Mouse (Mus musculus): ENCODE measurements around the gene Grm4. TPM values are rescaled to one million over a fixed set of nuclear protein-coding genes. Genes with fewer than 3 reads are reported as not detected.
"Not testable (repeated sequence)": the region's sequence is repeated elsewhere in the genome, so short reads cannot be mapped to it uniquely, and the experiment has no call there.

Grm4 gene
- total and polyA plus RNA-seq, 3 experiments = not detected

DNA sequence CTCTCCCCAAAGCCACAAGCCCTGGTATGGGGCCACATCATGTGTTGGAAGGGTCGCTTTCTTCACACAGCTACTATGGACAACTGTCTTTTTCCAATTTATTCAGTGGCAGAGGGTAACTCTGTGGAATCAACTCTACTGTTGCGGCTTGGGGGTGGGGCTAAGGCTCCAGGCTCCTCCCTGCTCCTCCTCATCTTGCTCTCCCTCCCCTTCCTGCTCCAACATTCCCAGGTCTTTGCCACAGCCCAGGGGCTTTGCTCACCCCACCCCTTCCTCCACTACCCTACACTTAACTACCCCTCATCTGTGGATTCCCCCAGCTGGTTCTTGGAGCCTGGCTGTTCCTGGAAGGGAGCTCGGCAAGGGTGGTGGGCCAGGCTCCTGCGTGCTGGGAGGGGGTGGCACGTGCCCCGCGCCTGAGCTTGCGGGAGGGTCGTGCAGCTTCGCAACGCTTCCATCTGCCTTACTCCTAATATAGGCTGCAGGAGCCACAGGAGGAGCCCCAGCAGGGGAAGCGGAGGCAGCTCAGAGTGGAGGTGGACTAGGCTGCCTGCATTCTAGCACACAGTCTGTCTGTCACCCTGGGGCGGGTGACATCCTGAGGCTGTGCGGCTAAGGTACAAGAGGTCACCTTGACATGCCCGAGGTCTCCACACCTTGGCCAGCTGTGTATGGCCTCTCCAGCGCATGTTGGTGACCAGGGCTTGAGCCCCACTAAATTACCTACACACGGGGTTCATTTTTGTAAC lies 135.5 kb downstream of the Grm4 start:
- no peak for DNase-seq (ENCODE audit: extremely low read depth)
- Histone ChIP-seq H3K9me3 (replicated peaks; ENCODE audit: low read length) (peaks cover 31% of the 10 kb centered on the region), H3K27me3 (replicated peaks) (peaks cover 23% of the 10 kb centered on the region), H3K79me2 (replicated peaks; ENCODE audit: control insufficient read depth, extremely low read depth, insufficient read depth, poor library complexity, severe bottlenecking) (no peaks in the 10 kb centered on the region), H3K9ac (ENCODE audit: insufficient read depth, low read depth) (no peak overlapping the region), H3K36me3 (replicated peaks in 1 of 2; ENCODE audit: control insufficient read depth in 1 of 2, insufficient read depth in 1 of 2, low read length in 1 of 2) (no peaks in the 10 kb centered on the region), H3K27ac (ENCODE audit: insufficient read depth, low read depth) (no peak overlapping the region), H3K4me2 (ENCODE audit: insufficient read depth, low read depth, poor library complexity, severe bottlenecking) (no peak overlapping the region), H3K4me1 (ENCODE audit: control insufficient read depth in 1 of 2, insufficient read depth in 2 of 2) (no peaks in the 10 kb centered on the region), H3K4me3 (replicated peaks in 1 of 3; ENCODE audit: low read depth in 2 of 3, low read length in 2 of 3, poor library complexity in 1 of 3) (no peak overlapping the region)
- in situ Hi-C loops (cut with MboI; ENCODE audit: low pct_ligation_motif_present, low pct_unique_long_range_greater_than_20kb, low sequenced_read_pairs) (no loop called here), dilution Hi-C loops (cut with MboI; ENCODE audit: extremely low pct_ligation_motif_present, extremely low pct_unique_long_range_greater_than_20kb, low sequenced_read_pairs) (no loop called here)
- TF ChIP-seq POLR2A (IDR thresholded peaks at IDR 0.05; ENCODE audit: low read depth, low read length) (no peak), USF1 (IDR thresholded peaks at IDR 0.05; ENCODE audit: low read depth, low read length) (no peak), EP300 (IDR thresholded peaks at IDR 0.05; ENCODE audit: low read length) (no peak), CTCF (conservative IDR thresholded peaks at IDR 0.05 in 1 of 2, IDR thresholded peaks at IDR 0.05 in 1 of 2; ENCODE audit: low read depth in 2 of 2, low read length in 2 of 2) (no peak), MAX (IDR thresholded peaks at IDR 0.05; ENCODE audit: low read length) (no peak), CHD2 (IDR thresholded peaks at IDR 0.05; ENCODE audit: low read length) (no peak), TCF12 (IDR thresholded peaks at IDR 0.05; ENCODE audit: low read depth, low read length) (no peak), ZMIZ1 (IDR thresholded peaks at IDR 0.05; ENCODE audit: low read depth, low read length) (no peak), ZKSCAN1 (IDR thresholded peaks at IDR 0.05; ENCODE audit: borderline replicate concordance, low read depth, low read length) (no peak), KAT2A (IDR thresholded peaks at IDR 0.05; ENCODE audit: insufficient replicate concordance, low read length) (no peak), MAFK (IDR thresholded peaks at IDR 0.05; ENCODE audit: insufficient replicate concordance, low read length) (no peak)

DNA sequence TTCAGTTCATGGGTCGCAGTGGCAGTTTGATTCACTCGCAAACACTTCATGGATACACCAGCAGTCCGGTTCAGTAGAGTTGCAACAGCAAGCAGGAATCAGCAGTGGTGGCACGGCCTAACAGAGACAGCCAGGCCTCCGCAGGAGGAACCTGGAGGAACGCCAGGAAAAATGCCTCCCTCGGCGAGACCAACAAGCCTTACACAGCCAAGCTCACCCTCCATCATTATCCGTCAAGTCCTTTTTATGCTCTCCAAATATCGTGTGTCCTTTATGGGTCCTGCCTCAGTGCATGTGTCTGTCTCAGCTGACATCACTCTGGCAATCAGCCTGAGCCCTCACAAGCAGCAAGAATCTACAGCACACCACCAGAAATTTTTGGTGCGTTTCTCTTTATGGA lies 138.3 kb downstream of the Grm4 start:
- H3K4me3 ChIP-seq (replicated peaks in 1 of 3; ENCODE audit: low read depth in 2 of 3, low read length in 2 of 3, poor library complexity in 1 of 3) = no peak overlapping the region
- no peak for TF ChIP-seq MXI1 (IDR thresholded peaks at IDR 0.05; ENCODE audit: low read depth, low read length)
- TF ChIP-seq RAD21 (IDR thresholded peaks at IDR 0.05; ENCODE audit: low read depth, low read length) = no peak
- TF ChIP-seq E2F4 (IDR thresholded peaks at IDR 0.05; ENCODE audit: insufficient replicate concordance, low read depth, low read length) = no peak
- TF ChIP-seq BHLHE40 (IDR thresholded peaks at IDR 0.05; ENCODE audit: low read depth, low read length) = no peak
- TF ChIP-seq TBP (conservative IDR thresholded peaks at IDR 0.05; ENCODE audit: low read depth, low read length) = no peak
- TF ChIP-seq MAFK (IDR thresholded peaks at IDR 0.05; ENCODE audit: insufficient replicate concordance, low read length) = no peak
- TF ChIP-seq RCOR1 (conservative IDR thresholded peaks at IDR 0.05; ENCODE audit: low read depth, low read length) = no peak
- no peak for TF ChIP-seq JUN (IDR thresholded peaks at IDR 0.05; ENCODE audit: insufficient read depth, low read depth, low read length)
- no peak for TF ChIP-seq TCF12 (IDR thresholded peaks at IDR 0.05; ENCODE audit: low read depth, low read length)
- TF ChIP-seq HCFC1 (IDR thresholded peaks at IDR 0.05; ENCODE audit: low read depth, low read length) = no peak
- no peak for TF ChIP-seq NRF1 (IDR thresholded peaks at IDR 0.05; ENCODE audit: low read depth, low read length)
- TF ChIP-seq CHD2 (IDR thresholded peaks at IDR 0.05; ENCODE audit: low read length) = no peak
- TF ChIP-seq MAZ (IDR thresholded peaks at IDR 0.05; ENCODE audit: low read depth, low read length) = no peak
- no peaks in the 10 kb centered on the region for H3K36me3 ChIP-seq (replicated peaks in 1 of 2; ENCODE audit: control insufficient read depth in 1 of 2, insufficient read depth in 1 of 2, low read length in 1 of 2)
- no peak overlapping the region for H3K4me2 ChIP-seq (ENCODE audit: insufficient read depth, low read depth, poor library complexity, severe bottlenecking)
- H3K4me1 ChIP-seq (ENCODE audit: control insufficient read depth in 1 of 2, insufficient read depth in 2 of 2) = no peaks in the 10 kb centered on the region
- no peak for DNase-seq (ENCODE audit: extremely low read depth)
- no peak overlapping the region for H3K27ac ChIP-seq (ENCODE audit: insufficient read depth, low read depth)
- in situ Hi-C loops (cut with MboI; ENCODE audit: low pct_ligation_motif_present, low pct_unique_long_range_greater_than_20kb, low sequenced_read_pairs) = no loop called here
- H3K27me3 ChIP-seq (replicated peaks) = peaks cover 31% of the 10 kb centered on the region
- dilution Hi-C loops (cut with MboI; ENCODE audit: extremely low pct_ligation_motif_present, extremely low pct_unique_long_range_greater_than_20kb, low sequenced_read_pairs) = no loop called here
- no peak overlapping the region for H3K9ac ChIP-seq (ENCODE audit: insufficient read depth, low read depth)
- peaks cover 22% of the 10 kb centered on the region for H3K9me3 ChIP-seq (replicated peaks; ENCODE audit: low read length)
- no peaks in the 10 kb centered on the region for H3K79me2 ChIP-seq (replicated peaks; ENCODE audit: control insufficient read depth, extremely low read depth, insufficient read depth, poor library complexity, severe bottlenecking)

DNA sequence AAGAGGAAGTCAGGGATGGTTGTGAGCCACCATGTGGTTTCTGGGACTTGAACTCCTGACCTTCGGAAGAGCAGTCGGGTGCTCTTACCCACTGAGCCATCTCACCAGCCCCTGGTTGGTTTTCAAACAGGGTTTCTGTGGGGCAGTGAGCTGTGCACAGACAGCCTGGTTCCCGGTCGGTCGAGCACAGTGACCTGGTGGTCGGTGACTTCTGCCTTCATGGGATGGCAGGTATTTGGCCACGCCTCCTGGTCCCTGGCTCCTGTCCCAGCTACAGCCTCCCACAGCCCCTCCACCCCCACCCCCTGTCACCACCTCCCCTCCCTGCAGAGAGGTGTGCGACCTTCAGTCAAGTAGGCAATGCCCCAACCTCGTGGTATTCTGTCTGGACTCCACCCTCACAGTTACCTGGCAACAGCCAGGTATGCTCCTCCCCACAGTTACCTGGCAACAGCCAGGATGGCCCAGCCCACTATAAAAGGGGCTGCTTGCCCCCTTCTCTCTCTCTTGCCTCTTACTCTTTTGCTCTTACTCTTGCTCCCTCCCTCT lies 140.2 kb downstream of the Grm4 start:
- in situ Hi-C loops (cut with MboI; ENCODE audit: low pct_ligation_motif_present, low pct_unique_long_range_greater_than_20kb, low sequenced_read_pairs); H3K4me2 ChIP-seq (ENCODE audit: insufficient read depth, low read depth, poor library complexity, severe bottlenecking); H3K9ac ChIP-seq (ENCODE audit: insufficient read depth, low read depth); H3K79me2 ChIP-seq (replicated peaks; ENCODE audit: control insufficient read depth, extremely low read depth, insufficient read depth, poor library complexity, severe bottlenecking); H3K4me1 ChIP-seq (ENCODE audit: control insufficient read depth in 1 of 2, insufficient read depth in 2 of 2); DNase-seq (ENCODE audit: extremely low read depth); H3K36me3 ChIP-seq (replicated peaks in 1 of 2; ENCODE audit: control insufficient read depth in 1 of 2, insufficient read depth in 1 of 2, low read length in 1 of 2); dilution Hi-C loops (cut with MboI; ENCODE audit: extremely low pct_ligation_motif_present, extremely low pct_unique_long_range_greater_than_20kb, low sequenced_read_pairs); H3K27ac ChIP-seq (ENCODE audit: insufficient read depth, low read depth); H3K4me3 ChIP-seq (replicated peaks in 1 of 3; ENCODE audit: low read depth in 2 of 3, low read length in 2 of 3, poor library complexity in 1 of 3): not testable (repeated sequence)
- Histone ChIP-seq H3K27me3 (replicated peaks) (peaks cover 37% of the 10 kb centered on the region), H3K9me3 (replicated peaks; ENCODE audit: low read length) (peaks cover 30% of the 10 kb centered on the region)

All from CH12.LX (cell line).